Mouse (Mus musculus) liver, embryonic 14.5 days (tissue): ENCODE data around the gene Arl6ip1. TPM values are rescaled to one million over a fixed set of nuclear protein-coding genes. Genes with fewer than 3 reads are reported as not detected.
A peak's percentile ranks its signal among the peaks of the same experiment; 100 is the strongest.

Experiments used
- ATAC-seq: fragments of 200-750 bp; cut with Nextera tagmentation; 2 replicates; pipeline ENCODE4 v1.8.0; 2017; ENCODE audit warnings: moderate number of reproducible peaks, mild to moderate bottlenecking, moderate library complexity; ENCODE audit not compliant: insufficient read depth
- DNase-seq, 3 experiments: peaks; one replicate each; pipeline ENCODE4 v3.0.0-alpha.2; 2012 to 2013; ENCODE audit warnings: low read depth in 3 of 3, low spot score in 3 of 3
- H3K27ac ChIP-seq: fragments of 300-500 bp; sonication (generic); 2 replicates; pipeline ENCODE4 v1.5.1; 2014; ENCODE audit warnings: moderate library complexity, mild to moderate bottlenecking, control low read depth, inconsistent platforms
- H3K27me3 ChIP-seq: fragments of 300-500 bp; sonication (generic); 2 replicates; pipeline ENCODE4 v1.6.1; 2014; ENCODE audit warnings: mild to moderate bottlenecking, low read length, moderate library complexity; ENCODE audit not compliant: control insufficient read depth, insufficient read depth
- H3K36me3 ChIP-seq: fragments of 300-500 bp; sonication (generic); replicated peaks from 2 replicates; pipeline ENCODE4 v1.6.1; 2014; ENCODE audit warnings: low read depth; ENCODE audit not compliant: control insufficient read depth, insufficient read depth
- H3K4me1 ChIP-seq, 2 experiments: fragments of 200-500 bp in 1 of 2; fragments of 300-500 bp in 1 of 2; sonication (generic) in 1 of 2; replicated peaks; 2 replicates each; pipeline ENCODE4 v1.6.1; 2012 to 2014; ENCODE audit warnings: antibody characterized with exemption in 1 of 2, inconsistent platforms in 1 of 2, low read length in 1 of 2; ENCODE audit not compliant: control insufficient read depth in 2 of 2, insufficient read depth in 2 of 2
- H3K4me2 ChIP-seq: fragments of 300-500 bp; sonication (generic); 2 replicates; pipeline ENCODE4 v1.6.1; 2014; ENCODE audit warnings: low read depth, mild to moderate bottlenecking, control low read depth, moderate library complexity
- H3K4me3 ChIP-seq, 2 experiments: fragments of 200-500 bp in 1 of 2; fragments of 300-500 bp in 1 of 2; sonication (generic) in 1 of 2; 2 replicates each; pipeline ENCODE4 v1.5.1; 2012 to 2014; ENCODE audit warnings: low read depth in 2 of 2, low read length in 2 of 2, mild to moderate bottlenecking in 2 of 2, control low read depth in 1 of 2, inconsistent platforms in 1 of 2, moderate library complexity in 1 of 2; ENCODE audit not compliant: insufficient read depth in 1 of 2
- H3K9ac ChIP-seq: fragments of 300-500 bp; sonication (generic); replicated peaks from 2 replicates; pipeline ENCODE4 v1.6.1; 2014; ENCODE audit warnings: mild to moderate bottlenecking, control low read depth, moderate library complexity
- H3K9me3 ChIP-seq: fragments of 300-500 bp; sonication (generic); 2 replicates; pipeline ENCODE4 v1.6.1; 2016; ENCODE audit warnings: low read length, mixed read lengths; ENCODE audit not compliant: control insufficient read depth
- CTCF ChIP-seq: IDR thresholded peaks from 2 replicates; pipeline ENCODE4 v1.5.1; 2016; ENCODE audit warnings: antibody characterized with exemption, low read depth, control low read depth
- EP300 ChIP-seq: IDR thresholded peaks from 2 replicates; pipeline ENCODE4 v1.6.1; 2016; ENCODE audit warnings: antibody characterized with exemption, low read depth
- whole genome bisulfite sequencing: fragments of 180-500 bp; shearing (Covaris S2); extraction: QIAGEN DNeasy Blood & Tissue Kit; methylation state at CpG from one replicate; pipeline ENCODE4 v1.1.7; 2014; ENCODE audit not compliant: insufficient replicate concordance; 5-methylcytosine and 5-hydroxymethylcytosine counted together
- polyA plus RNA-seq, 2 experiments: library from polyadenylated mRNA; depleted of rRNA in 1 of 2; stranded (reverse) in 1 of 2; unstranded in 1 of 2; fragments of >200 nt; fragmentation: Nextera tagmentation in 1 of 2; extraction: Ambion mirVana in 1 of 2; gene quantifications; 2 replicates each; pipeline versions ENCODE4 v1.2.1 to v1.2.3; 2012 to 2014

The Arl6ip1 gene
- polyA plus RNA-seq, 2 experiments: 109 to 224 TPM

DNA sequence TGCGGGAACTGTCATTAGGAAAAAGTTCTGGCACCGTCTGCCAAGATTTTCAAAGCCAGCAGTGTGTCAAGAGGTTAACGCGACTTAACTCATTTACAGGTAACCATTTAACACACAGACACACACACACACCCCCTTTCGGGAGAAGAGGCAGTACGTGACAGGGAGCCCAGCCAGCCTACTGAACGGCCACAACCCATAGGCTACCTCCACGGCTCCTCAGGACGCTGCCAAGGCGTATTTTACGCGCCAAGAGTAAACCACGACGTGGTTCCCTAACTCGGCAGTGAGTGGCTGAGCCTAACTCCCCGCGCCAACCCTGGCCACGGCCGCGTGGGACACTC is 14.0 kb downstream of the Arl6ip1 start:
- Histone ChIP-seq H3K4me3 (peak overlapping the region; percentile 99 to 100), H3K27me3 (no peaks in the 10 kb centered on the region), H3K4me1 (peaks cover 17 to 35% of the 10 kb centered on the region in 2 experiments), H3K9me3 (no peaks in the 10 kb centered on the region), H3K9ac (peak overlapping the region; percentile 98), H3K36me3 (peaks cover 68% of the 10 kb centered on the region), H3K4me2 (peak overlapping the region; percentile 81), H3K27ac (peak overlapping the region; percentile 56)
- under 1% methylated on average over 20 of the region's 20 CpGs for WGBS
- ATAC-seq (peak; percentile 51), DNase-seq (peak in 1 of 3 experiments; percentile 31)
- TF ChIP-seq EP300: no peak
- no peak for TF ChIP-seq CTCF

- H3K9me3 ChIP-seq: no peaks in the 10 kb centered on the region
- peak overlapping the region; percentile 99 to 100 for H3K4me3 ChIP-seq
- DNase-seq: no peak
- peaks cover 17 to 35% of the 10 kb centered on the region in 2 experiments for H3K4me1 ChIP-seq
- H3K27ac ChIP-seq: peak overlapping the region; percentile 54
- H3K4me2 ChIP-seq: peak overlapping the region; percentile 81
- no peak for ATAC-seq
- no peaks in the 10 kb centered on the region for H3K27me3 ChIP-seq
- H3K36me3 ChIP-seq: peaks cover 68% of the 10 kb centered on the region
- no peak for TF ChIP-seq EP300
- TF ChIP-seq CTCF: no peak
- 36% methylated on average over 5 of the region's 5 CpGs for WGBS
- H3K9ac ChIP-seq: peak overlapping the region; percentile 98
These were observed 15.7 kb downstream of the Arl6ip1 start for GRCm38 (mm10) chr7:118113541-118114297.

- Histone ChIP-seq H3K4me1 (peaks cover 17 to 35% of the 10 kb centered on the region in 2 experiments), H3K27me3 (no peaks in the 10 kb centered on the region), H3K36me3 (peaks cover 88% of the 10 kb centered on the region), H3K4me2 (peak overlapping the region; percentile 81), H3K4me3 (peak overlapping the region; percentile 13 to 29), H3K9ac (peak overlapping the region; percentile 19), H3K27ac (no peak overlapping the region), H3K9me3 (no peaks in the 10 kb centered on the region)
- TF ChIP-seq EP300: no peak
- TF ChIP-seq CTCF: no peak
- DNase-seq (no peak), ATAC-seq (no peak)
- WGBS: 57% methylated on average over 3 of the region's 3 CpGs
These were observed 18.3 kb downstream of the Arl6ip1 start for GRCm38 (mm10) chr7:118111128-118111527.

- H3K36me3 ChIP-seq: peaks cover 82% of the 10 kb centered on the region
- H3K27me3 ChIP-seq: no peaks in the 10 kb centered on the region
- no peak for DNase-seq
- peaks cover 21 to 46% of the 10 kb centered on the region in 2 experiments for H3K4me1 ChIP-seq
- H3K9me3 ChIP-seq: no peaks in the 10 kb centered on the region
- no peak overlapping the region for H3K9ac ChIP-seq
- WGBS: 70% methylated on average over 1 of the region's 1 CpGs
- TF ChIP-seq CTCF (no peak), EP300 (no peak)
- no peak for ATAC-seq
- H3K4me2 ChIP-seq: no peak overlapping the region
- no peak overlapping the region for H3K27ac ChIP-seq
- H3K4me3 ChIP-seq: no peak overlapping the region
These were observed 21.8 kb downstream of the Arl6ip1 start for GRCm38 (mm10) chr7:118107671-118108070.

GRCm38 (mm10) chr7:118104458-118105052 is 24.9 kb downstream of the Arl6ip1 start:
- peak; percentile 75 for TF ChIP-seq EP300
- TF ChIP-seq CTCF: no peak
- 53% methylated on average over 5 of the region's 5 CpGs for WGBS
- Histone ChIP-seq H3K9me3 (no peaks in the 10 kb centered on the region), H3K4me3 (no peak overlapping the region), H3K36me3 (peaks cover 51% of the 10 kb centered on the region), H3K4me1 (peaks cover 18 to 33% of the 10 kb centered on the region in 2 experiments), H3K27me3 (no peaks in the 10 kb centered on the region), H3K9ac (no peak overlapping the region; the same call in 1 of the 2 replicates), H3K27ac (peak overlapping the region; percentile 86), H3K4me2 (peak overlapping the region; percentile 41)
- ATAC-seq: peak; percentile 60; the same call in 1 of the 2 replicates
- DNase-seq: peak; percentile 78 to 86 (median 83)
